Mouse (Mus musculus): ENCODE measurements around the gene Polr2j.

Polr2j gene

DNA sequence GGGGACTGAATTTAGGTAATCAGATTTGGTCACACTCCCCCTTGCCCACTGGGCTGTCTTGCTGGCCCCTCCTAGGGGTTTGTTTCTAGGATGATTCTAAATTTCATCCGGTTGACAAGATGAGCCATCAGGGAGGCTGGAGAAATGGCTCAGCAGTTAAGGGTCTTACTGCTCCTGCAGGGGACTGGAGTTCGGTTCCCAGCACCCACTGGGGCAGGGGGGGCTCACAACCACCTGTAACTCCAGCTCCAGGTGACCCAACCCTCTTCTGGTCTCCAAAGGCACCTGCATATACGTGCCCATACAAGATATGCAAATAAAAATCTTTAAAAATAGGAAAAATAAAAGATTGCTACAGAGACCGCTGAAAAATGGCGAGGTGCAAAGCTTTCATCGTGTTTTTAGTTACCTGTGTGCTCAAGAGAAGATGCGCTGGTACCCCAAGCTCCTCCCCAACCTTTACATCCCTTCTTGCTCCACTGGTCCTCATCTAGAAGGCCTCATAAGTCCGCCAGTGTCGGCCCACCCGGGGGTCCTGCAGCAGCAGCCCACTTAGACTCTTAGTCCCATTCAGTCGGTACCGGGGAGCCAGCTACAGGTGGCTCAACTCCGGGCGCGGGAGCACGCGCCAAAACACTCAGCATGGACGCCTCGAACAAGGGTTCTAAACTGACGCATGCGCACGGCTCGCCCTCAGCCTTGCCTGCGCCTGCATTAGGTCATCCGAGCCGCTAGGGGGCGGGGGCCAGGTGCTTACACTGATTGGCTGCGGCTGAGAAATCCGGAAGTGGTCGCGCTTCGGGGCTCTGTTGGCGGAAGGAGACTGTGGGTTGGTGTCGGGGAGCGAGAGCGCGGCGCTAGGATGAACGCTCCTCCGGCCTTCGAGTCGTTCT lies at the start of gene Polr2j:
Gene Polr2j (plus strand): TSS at position 741 of the 893 bp plus-strand sequence.
- CTCF ChIA-PET: interaction anchor here (0.6 kb wide), 2 partner anchors 160 to 681 kb away, joined by 5 to 7 read pairs; no protein-coding TSS in a partner anchor

DNA sequence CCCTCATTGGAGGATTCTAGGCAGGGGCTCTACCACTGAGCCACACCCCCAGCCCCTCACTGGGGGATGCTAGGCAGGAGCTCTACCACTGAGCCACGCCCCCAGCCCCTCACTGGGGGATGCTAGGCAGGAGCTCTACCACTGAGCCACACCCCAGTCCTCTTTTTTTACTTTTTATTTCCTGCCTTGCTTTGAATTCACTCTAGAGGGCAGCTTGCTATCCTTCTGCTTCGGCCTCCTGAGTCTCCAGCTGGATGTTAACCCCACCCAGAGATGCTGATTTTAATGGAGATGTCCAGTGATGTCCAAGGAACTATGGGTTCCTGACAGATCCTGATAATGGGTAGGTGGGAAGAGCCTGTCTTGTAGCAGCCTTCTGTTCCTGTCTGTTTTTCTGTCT lies 47.0 kb upstream of the Polr2j start:
- CTCF ChIA-PET: no interaction called here

- CTCF ChIA-PET: no interaction called here
Observed at GRCm38 (mm10) chr5:136073051-136073450, 43.4 kb upstream of the Polr2j start.

GRCm38 (mm10) chr5:136073526-136073925 lies 42.9 kb upstream of the Polr2j start:
- CTCF ChIA-PET: no interaction called here

GRCm38 (mm10) chr5:136075076-136075475 lies 41.4 kb upstream of the Polr2j start:
- CTCF ChIA-PET: interaction anchor here (0.7 to 0.8 kb wide), 2 partner anchors 104 to 1049 kb away, joined by 3 to 8 read pairs; no protein-coding TSS in a partner anchor

DNA sequence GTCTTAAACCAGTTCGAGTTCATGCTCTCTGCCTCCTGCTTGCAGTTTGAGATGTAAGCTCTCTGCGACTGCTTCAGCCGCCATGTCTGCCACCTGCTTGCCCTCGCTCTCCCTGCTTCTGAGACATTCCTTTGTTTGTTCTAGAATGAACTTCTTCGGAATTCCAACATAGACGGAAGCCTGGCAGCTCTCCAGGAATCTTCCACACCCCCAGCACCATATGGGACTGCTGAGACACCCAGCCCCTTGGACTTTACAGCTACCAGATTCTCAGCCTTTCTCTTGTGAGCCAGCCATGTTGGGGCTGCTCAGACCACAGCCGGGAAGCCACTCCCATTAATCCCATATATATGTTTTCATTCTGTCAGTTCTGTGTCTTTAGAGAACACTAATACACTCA lies 40.1 kb upstream of the Polr2j start:
- CTCF ChIA-PET: no interaction called here

GRCm38 (mm10) chr5:136077001-136077550 lies 39.4 kb upstream of the Polr2j start:
- CTCF ChIA-PET: interaction anchor here (0.7 kb wide), 1 partner anchor 31 kb away, joined by 4 read pairs; no protein-coding TSS in a partner anchor

DNA sequence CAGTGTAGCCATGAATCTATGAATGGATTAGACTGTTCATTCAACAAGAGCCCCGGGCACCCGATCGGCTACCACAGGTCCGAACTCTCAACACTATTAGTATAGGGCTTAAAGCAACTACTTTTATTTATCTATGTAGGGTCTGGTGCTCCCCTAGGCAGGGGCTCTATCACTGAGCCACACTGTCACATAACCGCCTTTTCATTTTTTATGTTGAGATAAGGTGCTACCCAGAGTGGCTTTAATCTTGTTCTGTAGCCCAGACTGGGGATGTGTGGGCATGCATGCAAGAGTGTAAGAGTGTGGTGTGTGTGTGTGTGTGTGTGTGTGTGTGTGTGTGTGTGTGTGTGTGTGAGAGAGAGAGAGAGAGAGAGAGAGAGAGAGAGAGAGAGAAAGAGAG lies 38.3 kb upstream of the Polr2j start:
- CTCF ChIA-PET: interaction anchor here (0.7 kb wide), 1 partner anchor 32 kb away, joined by 4 read pairs; no protein-coding TSS in a partner anchor

GRCm38 (mm10) chr5:136082345-136082744 lies 34.1 kb upstream of the Polr2j start:
- CTCF ChIA-PET: interaction anchor here (1.1 kb wide), 1 partner anchor 53 kb away, joined by 3 read pairs; no protein-coding TSS in a partner anchor

GRCm38 (mm10) chr5:136083669-136084107 lies 32.7 kb upstream of the Polr2j start, which contains the start of gene Rasa4:
TSS of gene Rasa4 (plus strand) at chr5:136083916.
- CTCF ChIA-PET: no interaction called here

DNA sequence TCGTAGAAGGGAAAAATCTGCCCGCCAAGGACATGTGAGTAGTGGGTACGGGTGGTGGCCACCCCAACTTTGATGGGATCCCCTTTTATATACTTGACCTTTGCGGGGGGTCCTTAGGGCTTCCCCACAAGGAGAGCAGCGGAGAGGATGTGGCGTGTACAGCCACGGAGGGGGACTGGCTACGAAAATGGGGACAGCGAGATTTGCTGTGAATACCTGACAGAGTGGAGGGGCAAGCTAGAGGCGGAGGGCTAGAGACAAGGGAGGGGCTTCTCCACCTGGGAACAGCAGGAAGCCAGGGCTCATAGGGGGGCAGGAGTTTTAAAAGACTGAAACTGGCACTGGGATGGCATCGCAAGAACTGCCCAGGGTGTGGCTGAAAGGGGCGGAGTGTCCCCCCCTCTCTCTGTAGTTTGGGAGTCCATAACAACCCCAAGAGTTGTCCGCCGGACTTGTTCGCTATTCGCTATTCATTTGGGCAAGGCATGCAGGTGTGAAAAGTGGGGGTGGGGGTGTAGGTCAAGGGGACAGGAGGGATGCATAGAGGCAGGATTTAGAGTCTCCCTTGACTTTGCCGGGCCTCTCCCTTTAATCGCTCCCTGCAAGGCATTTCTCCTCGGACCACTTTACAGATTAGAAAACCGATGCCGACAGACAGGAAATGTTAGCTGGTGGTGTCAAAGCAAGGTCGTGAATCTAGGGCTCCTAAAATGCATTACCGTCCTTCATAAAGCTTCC lies 32.1 kb upstream of the Polr2j start:
- CTCF ChIA-PET: interaction anchor here (0.7 to 1.1 kb wide), 2 partner anchors 10 to 26 kb away, joined by 3 to 4 read pairs; no protein-coding TSS in a partner anchor

- CTCF ChIA-PET: interaction anchor here (0.6 to 1.1 kb wide), 4 partner anchors 10 to 113 kb away, joined by 3 to 5 read pairs (median 4); no protein-coding TSS in a partner anchor
Observed at GRCm38 (mm10) chr5:136084891-136085651, 31.4 kb upstream of the Polr2j start.

GRCm38 (mm10) chr5:136086290-136086689 lies 30.1 kb upstream of the Polr2j start:
- CTCF ChIA-PET: interaction anchor here (0.5 kb wide), 1 partner anchor 101 kb away, joined by 4 read pairs; no protein-coding TSS in a partner anchor

DNA sequence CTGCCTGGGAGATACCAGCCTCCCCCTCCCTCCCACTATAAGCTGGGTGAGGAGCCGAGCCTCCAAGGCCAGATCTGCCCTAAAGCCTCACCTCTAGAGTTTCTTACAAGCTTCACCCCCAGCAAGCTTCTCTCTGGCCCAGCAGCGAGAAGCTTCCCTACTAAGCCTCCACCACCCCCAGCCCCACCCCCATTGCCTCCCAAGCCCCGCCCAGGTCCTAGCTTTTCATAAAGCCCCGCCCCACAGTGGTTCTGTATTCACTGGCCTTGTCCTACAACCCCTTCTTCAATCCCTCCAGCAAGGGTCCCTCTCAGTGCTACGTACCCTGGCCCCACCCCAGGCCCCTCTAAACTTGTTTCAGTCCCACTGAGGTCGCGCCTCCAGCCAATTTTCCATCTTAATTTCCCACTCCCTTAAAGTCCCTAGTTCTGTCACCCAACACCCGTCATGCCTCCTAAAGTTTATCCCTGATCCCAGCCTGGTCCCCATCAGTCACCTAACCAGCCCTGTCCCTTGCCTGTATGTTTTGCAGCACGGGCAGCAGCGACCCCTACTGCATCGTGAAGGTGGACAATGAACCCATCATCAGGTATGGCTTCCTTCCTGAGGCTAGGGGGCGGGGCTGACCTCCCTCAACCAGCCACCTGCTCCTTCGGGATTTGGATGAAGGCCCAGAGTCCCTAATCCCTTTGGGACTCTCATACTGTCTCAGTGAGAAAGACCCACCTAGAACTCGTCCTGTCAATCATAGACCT lies 27.4 kb upstream of the Polr2j start:
- CTCF ChIA-PET: interaction anchor here (0.6 kb wide), 1 partner anchor 536 kb away, joined by 5 read pairs; no protein-coding TSS in a partner anchor

DNA sequence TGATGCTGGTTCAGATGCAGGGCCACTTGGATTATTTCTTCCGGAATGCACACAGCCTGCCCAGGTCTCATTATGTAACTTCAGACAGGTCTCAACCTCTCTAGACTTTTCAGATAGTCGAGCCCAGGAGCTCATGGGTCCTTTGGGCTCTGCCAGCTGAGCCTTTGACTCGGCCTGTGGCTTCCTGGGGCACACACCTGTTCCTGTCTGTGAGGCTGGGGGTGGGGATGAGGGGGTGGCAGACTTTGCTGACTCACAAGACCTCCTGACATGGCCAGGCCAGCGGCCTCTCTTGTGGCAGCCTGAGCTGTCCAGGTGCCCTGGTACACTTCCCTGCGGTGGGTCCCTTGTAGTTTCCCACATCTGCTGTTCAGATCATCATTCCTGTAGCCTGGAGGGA lies 24.5 kb upstream of the Polr2j start:
- CTCF ChIA-PET: interaction anchor here (0.6 to 1.6 kb wide), 3 partner anchors 11 to 1627 kb away, joined by 3 to 7 read pairs (median 3); no protein-coding TSS in a partner anchor

DNA sequence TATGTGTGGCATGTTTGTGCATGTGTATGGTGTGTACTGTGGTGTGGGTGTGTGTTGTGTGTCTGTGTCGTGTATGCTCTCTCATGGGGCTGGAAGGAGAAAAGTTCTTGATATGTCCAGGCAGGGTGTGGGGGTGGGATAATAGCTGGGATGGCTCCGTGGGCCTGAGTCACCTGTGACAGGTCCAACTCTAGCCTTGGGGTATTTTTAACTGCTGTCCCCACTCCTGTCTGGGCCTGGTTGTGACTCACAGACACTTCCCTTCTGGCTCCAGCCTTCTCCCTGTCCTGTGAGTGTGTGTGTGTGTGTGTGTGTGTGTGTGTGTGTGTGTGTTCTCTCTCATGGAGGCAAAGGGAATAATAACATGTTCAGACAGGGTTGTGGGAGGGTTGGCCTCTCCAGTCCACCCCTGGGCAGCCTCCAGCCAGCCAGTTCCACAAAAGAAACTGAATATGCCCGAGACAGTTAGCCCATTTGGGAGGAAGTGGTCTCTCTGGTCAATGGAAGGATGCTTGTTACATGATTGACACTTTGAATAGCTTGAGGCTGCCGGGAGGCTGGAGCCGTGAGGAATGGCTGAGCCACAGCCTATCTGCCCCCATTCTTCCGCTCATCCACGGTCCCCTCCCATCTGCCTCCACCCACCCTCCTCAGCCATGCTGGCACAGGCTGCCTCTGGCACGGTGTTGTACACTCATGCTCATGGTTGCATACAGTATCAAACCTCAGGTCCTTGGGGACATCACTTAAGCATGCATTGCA lies 22.0 kb upstream of the Polr2j start:
- CTCF ChIA-PET: interaction anchor here (0.6 to 0.7 kb wide), 3 partner anchors 9 to 1845 kb away, joined by 3 to 4 read pairs (median 3); no protein-coding TSS in a partner anchor

- CTCF ChIA-PET: interaction anchor here (0.6 to 0.7 kb wide), 3 partner anchors 10 to 1845 kb away, joined by 3 to 4 read pairs (median 3); no protein-coding TSS in a partner anchor
Observed at GRCm38 (mm10) chr5:136095089-136095488, 21.3 kb upstream of the Polr2j start.

GRCm38 (mm10) chr5:136098536-136098935 lies 17.9 kb upstream of the Polr2j start:
- CTCF ChIA-PET: no interaction called here

Measured in spleen, embryonic (tissue).